Mouse (Mus musculus) kidney, embryonic 14.5 days (tissue): ENCODE data around the gene Ceacam9. TPM values are rescaled to one million over a fixed set of nuclear protein-coding genes. Genes with fewer than 3 reads are reported as not detected.
"Not testable (repeated sequence)": the region's sequence is repeated elsewhere in the genome, so short reads cannot be mapped to it uniquely, and the experiment has no call there.

ENCODE experiments used
- ATAC-seq: fragments of 200-750 bp; cut with Nextera tagmentation; 2 replicates; pipeline ENCODE4 v1.8.0; 2017; ENCODE audit warnings: moderate number of reproducible peaks, mild to moderate bottlenecking, moderate TSS enrichment, moderate library complexity; ENCODE audit not compliant: low FRiP score, low TSS enrichment
- H3K27ac ChIP-seq: fragments of 300-500 bp; sonication (generic); 2 replicates; pipeline ENCODE4 v1.5.1; 2014; ENCODE audit warnings: low read depth, mild to moderate bottlenecking, low read length, moderate library complexity, mixed read lengths
- H3K27me3 ChIP-seq: fragments of 300-500 bp; sonication (generic); 2 replicates; pipeline ENCODE4 v1.6.1; 2014; ENCODE audit warnings: mild to moderate bottlenecking, low read length; ENCODE audit not compliant: control insufficient read depth, insufficient read depth
- H3K36me3 ChIP-seq: fragments of 300-500 bp; sonication (generic); 2 replicates; pipeline ENCODE4 v1.6.1; 2014; ENCODE audit warnings: low read length, mixed read lengths; ENCODE audit not compliant: control insufficient read depth, insufficient read depth
- H3K4me1 ChIP-seq: fragments of 300-500 bp; sonication (generic); 2 replicates; pipeline ENCODE4 v1.6.1; 2014; ENCODE audit warnings: low read length, mixed read lengths; ENCODE audit not compliant: control insufficient read depth, insufficient read depth
- H3K4me2 ChIP-seq: fragments of 300-500 bp; sonication (generic); replicated peaks from 2 replicates; pipeline ENCODE4 v1.6.1; 2014; ENCODE audit warnings: low read depth, mild to moderate bottlenecking, low read length
- H3K4me3 ChIP-seq: fragments of 300-500 bp; sonication (generic); 2 replicates; pipeline ENCODE4 v1.5.1; 2014; ENCODE audit warnings: mild to moderate bottlenecking, low read length
- H3K9ac ChIP-seq: fragments of 300-500 bp; sonication (generic); 2 replicates; pipeline ENCODE4 v1.6.1; 2014; ENCODE audit warnings: low read depth, mild to moderate bottlenecking, low read length, moderate library complexity
- H3K9me3 ChIP-seq: fragments of 300-500 bp; sonication (generic); 2 replicates; pipeline ENCODE4 v1.6.1; 2016; ENCODE audit warnings: low read length; ENCODE audit not compliant: control insufficient read depth
- WGBS: fragments of 180-500 bp; shearing (Covaris S2); extraction: QIAGEN DNeasy Blood & Tissue Kit; methylation state at CpG from one replicate; pipeline ENCODE4 v1.1.7; 2014; 5-methylcytosine and 5-hydroxymethylcytosine counted together
- polyA plus RNA-seq: library from polyadenylated mRNA; unstranded; fragments of >200 nt; fragmentation: Nextera tagmentation; extraction: Ambion mirVana; gene quantifications from 2 replicates; pipeline ENCODE4 v1.2.1, GENCODE M21; 2014

Ceacam9 gene
- polyA plus RNA-seq, 1 experiment from 2014 or later = not detected

DNA sequence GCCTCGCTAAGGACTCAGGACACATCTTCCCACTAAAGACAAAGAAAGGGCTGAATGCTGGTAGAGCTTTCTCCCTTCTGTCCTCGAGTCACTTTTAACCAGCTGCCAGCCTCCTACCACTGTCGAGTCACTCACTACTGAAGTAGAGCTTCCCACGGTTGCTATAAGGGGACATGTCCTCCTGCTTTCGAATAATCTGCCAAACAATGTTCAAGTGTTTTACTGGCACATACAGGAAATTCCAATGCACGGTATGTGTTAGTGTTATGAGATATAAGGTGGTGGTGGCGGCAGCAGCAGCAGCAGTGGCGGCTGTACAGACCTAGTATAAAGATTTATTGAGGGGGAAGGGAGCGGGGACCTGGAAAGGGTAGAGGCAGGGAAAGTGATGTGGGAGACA is 15.3 kb upstream of the Ceacam9 start:
- H3K9me3 ChIP-seq = no peaks in the 10 kb centered on the region
- no peak overlapping the region for H3K4me2 ChIP-seq
- no peaks in the 10 kb centered on the region for H3K36me3 ChIP-seq
- no peaks in the 10 kb centered on the region for H3K4me1 ChIP-seq
- H3K27me3 ChIP-seq = no peaks in the 10 kb centered on the region
- WGBS = 39% methylated on average over 9 of the region's 9 CpGs
- no peak for ATAC-seq
- H3K4me3 ChIP-seq = no peak overlapping the region
- no peak overlapping the region for H3K9ac ChIP-seq
- no peak overlapping the region for H3K27ac ChIP-seq

DNA sequence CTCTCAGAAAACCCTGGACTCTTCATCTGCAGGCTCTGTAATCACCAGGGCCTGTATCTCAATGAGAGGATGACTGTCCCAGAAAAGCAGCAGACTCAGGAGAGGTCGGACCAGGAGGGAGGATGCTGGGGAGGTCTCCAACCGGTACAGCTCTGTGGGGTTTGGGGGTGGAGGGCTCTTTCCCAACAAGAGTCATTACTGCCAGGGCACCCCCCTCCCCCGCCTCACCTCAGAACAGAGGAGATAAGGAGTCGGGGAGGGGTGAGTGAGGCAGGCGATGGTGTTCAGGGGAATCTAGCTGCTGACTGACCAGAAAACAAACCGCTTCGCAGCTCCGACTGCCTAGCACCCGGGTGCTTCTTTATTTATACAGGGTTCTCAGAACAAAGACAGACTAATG is 13.5 kb upstream of the Ceacam9 start:
- no peak overlapping the region for H3K4me2 ChIP-seq
- H3K4me1 ChIP-seq = no peaks in the 10 kb centered on the region
- H3K36me3 ChIP-seq = no peaks in the 10 kb centered on the region
- H3K27ac ChIP-seq = no peak overlapping the region
- 30% methylated on average over 9 of the region's 9 CpGs for WGBS
- H3K27me3 ChIP-seq = no peaks in the 10 kb centered on the region
- ATAC-seq = no peak
- H3K4me3 ChIP-seq = no peak overlapping the region
- no peaks in the 10 kb centered on the region for H3K9me3 ChIP-seq
- no peak overlapping the region for H3K9ac ChIP-seq

DNA sequence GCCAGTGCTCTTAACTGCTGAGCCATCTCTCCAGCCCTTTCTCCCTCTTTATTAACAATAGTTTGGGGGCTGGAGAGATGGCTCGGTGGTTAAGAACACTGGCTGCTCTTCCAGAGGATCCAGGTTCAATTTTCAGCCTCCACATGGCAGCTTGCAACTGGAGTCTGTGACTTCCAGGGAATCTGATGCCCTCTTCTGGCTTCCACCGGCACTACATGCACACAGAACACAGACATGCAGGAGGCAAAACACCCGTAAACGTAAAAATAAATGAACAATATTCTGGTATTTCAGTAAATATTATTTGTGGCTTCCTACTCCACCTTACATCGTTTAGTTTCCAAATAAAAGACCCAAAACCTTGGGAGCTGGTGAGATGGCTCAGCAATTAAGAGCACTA is 11.1 kb upstream of the Ceacam9 start:
- Histone ChIP-seq H3K36me3 (no peaks in the 10 kb centered on the region), H3K4me3 (no peak overlapping the region), H3K27ac (no peak overlapping the region), H3K27me3 (no peaks in the 10 kb centered on the region), H3K9me3 (no peaks in the 10 kb centered on the region), H3K4me1 (no peaks in the 10 kb centered on the region), H3K9ac (no peak overlapping the region), H3K4me2 (no peak overlapping the region)
- WGBS = 79% methylated on average over 5 of the region's 5 CpGs
- no peak for ATAC-seq

DNA sequence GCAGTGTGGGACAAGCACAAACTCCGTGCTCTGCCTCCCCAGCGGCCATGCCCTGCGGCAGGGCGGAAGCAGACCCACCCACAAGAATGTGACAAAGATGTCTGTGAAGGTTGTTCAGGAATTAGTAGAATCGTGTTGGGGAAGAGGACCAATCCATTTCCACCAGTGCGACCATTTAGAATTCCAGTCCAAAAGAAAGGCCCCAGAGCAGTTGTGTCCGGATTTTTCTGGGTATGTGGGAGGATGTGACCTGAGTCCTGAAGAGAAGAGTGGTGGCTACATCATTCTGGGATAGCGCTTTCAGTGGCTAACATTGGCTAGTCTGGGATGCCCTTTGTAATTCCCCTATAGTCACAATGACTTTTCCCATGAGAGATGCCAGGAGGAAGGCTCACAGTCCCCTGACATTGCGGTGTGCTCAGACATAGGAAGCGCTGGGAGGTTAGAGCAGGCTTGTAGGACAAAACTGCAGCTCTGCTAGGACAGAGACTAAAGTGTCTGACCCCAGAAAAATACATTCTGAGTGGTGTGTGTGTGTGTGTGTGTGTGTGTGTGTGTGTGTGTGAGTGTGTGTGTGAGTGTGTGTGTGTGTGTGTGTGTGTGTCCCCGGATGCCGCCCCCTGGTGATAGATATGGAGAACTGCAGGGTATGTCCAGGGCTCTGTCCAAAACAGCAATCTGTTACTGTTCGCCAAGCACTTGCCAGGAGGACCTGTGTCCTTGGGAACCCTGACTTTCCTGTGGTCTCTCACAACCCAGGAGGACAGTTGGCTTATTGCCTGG is 8.9 kb upstream of the Ceacam9 start:
- Histone ChIP-seq H3K9ac (no peak overlapping the region), H3K9me3 (no peaks in the 10 kb centered on the region), H3K4me3 (no peak overlapping the region), H3K4me1 (no peaks in the 10 kb centered on the region), H3K4me2 (no peak overlapping the region), H3K36me3 (no peaks in the 10 kb centered on the region), H3K27ac (no peak overlapping the region), H3K27me3 (no peaks in the 10 kb centered on the region)
- no peak for ATAC-seq
- WGBS = 71% methylated on average over 13 of the region's 13 CpGs

DNA sequence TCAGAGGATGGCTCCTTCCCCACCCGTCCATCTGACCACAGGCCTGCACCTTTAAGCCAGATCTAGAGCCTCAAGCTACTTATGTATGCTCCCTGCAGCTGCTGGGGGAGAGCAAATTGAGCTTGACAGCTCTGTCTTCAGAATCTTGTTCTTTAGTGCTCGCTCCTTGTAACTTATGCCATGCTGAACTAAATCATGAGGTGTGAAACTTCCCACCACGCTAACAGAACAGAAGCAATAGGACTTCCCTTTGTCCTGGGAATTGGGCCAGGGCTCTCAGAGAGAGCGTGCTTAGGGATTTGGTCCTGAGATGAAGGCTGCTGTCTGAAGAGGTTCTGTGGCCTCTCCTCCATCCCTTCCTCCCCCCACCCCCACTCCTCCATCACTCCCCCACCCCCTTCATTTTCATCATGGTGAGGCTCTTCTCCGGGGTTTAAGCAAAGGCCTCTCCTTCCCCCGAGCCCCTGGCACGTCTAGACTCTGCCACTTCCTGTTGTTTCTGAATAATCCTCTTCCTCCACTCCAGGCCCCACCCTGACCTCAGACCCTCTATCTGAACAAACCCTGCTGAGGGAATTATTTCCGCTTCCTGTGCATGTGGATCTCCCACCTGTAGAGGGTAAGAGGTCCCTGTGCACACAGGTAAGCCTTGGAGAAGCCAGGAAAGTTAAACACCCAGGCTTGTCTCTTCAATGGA is 5.1 kb upstream of the Ceacam9 start:
- H3K9me3 ChIP-seq, H3K4me1 ChIP-seq, H3K9ac ChIP-seq, ATAC-seq, H3K27me3 ChIP-seq, H3K36me3 ChIP-seq, H3K27ac ChIP-seq, H3K4me3 ChIP-seq, H3K4me2 ChIP-seq: not testable (repeated sequence)
- WGBS = 22% methylated on average over 7 of the region's 8 CpGs

DNA sequence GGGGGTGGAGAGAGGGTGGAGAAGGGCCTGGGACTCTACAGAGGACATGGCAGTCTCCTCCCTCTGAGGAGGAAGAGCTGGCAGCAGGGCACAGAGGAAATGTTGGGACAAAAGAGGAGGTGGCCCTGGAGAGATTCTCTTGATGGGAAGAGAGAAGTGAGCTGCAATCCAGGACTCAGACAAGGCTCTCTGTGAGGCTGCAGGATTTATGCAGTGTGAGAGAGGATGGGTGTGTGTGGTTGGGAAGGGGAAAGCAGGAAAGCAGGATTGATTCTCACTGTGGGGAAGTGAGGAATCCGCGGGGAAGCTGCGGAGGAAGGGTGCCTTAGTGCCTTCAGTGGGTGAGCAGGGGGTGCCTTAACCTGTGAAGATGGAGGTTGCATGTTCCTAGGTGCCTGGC is 761 bp downstream of the Ceacam9 start:
- WGBS = 68% methylated on average over 3 of the region's 3 CpGs
- H3K4me3 ChIP-seq, H3K4me1 ChIP-seq: not testable (repeated sequence)

DNA sequence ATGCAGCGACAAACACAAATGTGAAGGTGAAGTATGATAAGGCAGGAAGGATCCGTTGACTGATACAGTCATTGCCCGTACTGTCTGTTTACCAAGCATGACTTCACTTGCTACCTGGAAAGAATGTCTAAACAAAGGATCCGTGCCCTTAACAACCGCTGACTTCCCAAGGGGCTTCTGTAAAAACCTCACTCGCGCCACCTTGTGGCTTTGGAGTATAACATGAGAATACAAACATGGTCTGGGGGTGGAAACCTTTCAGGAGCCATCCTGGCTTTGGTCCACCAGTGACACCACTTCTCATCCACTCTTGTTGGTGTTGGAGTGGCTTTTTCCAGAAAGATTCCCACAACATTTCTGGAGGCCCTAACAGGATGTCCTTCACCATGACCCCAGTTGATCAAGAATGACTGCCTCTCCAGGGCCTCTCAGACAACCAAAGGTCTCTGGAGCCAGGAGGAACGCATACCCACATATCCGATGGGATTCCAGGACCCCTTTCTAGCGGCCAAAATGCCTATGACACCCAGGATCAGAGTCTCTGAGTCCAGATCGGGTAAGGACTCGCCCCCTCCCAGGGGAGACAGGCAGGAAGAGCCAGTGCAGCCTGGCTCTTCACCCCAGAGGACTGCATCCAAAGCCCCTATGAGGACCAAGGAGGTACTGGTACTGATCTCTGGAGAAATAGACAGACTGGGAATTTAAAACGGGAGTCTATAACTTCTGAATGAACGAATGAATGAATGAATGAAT is 7.0 kb downstream of the Ceacam9 start:
- Histone ChIP-seq H3K27me3 (no peaks in the 10 kb centered on the region), H3K27ac (no peak overlapping the region), H3K9ac (peak overlapping the region; percentile 31; the same call in 1 of the 2 replicates), H3K36me3 (no peaks in the 10 kb centered on the region), H3K4me1 (peaks cover 12% of the 10 kb centered on the region), H3K4me2 (peak overlapping the region; percentile 22; the same call in 1 of the 2 replicates), H3K9me3 (no peaks in the 10 kb centered on the region), H3K4me3 (no peak overlapping the region)
- ATAC-seq = peak; percentile 61
- WGBS = 26% methylated on average over 14 of the region's 14 CpGs

More for the DNA sequence above, 761 bp downstream of the Ceacam9 start:
- H3K27ac ChIP-seq, H3K9ac ChIP-seq, H3K4me2 ChIP-seq, H3K27me3 ChIP-seq, H3K36me3 ChIP-seq, H3K9me3 ChIP-seq, ATAC-seq: not testable (repeated sequence)

DNA sequence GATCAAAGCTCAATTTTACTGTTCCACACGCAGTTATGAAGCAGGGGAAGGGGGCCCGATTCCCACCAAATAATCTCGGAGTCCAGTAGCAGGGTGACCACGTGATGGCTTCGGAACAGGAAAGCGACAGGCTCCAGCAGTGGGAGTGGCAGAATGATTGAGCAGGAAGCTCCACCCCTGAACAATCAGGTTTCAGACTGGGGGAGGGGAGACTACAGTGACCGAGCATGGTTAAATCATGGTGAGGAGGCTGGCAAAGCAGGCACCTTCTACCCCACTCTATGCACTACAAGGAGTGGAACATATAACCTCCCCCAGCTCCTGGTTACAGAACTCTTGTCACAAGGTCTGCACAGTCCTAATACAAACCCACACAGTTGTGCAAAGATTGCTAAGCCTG is 7.8 kb downstream of the Ceacam9 start:
- H3K9ac ChIP-seq = peak overlapping the region; percentile 31; the same call in 1 of the 2 replicates
- WGBS = 0% methylated on average over 7 of the region's 7 CpGs
- not testable (repeated sequence) for H3K4me3 ChIP-seq

DNA sequence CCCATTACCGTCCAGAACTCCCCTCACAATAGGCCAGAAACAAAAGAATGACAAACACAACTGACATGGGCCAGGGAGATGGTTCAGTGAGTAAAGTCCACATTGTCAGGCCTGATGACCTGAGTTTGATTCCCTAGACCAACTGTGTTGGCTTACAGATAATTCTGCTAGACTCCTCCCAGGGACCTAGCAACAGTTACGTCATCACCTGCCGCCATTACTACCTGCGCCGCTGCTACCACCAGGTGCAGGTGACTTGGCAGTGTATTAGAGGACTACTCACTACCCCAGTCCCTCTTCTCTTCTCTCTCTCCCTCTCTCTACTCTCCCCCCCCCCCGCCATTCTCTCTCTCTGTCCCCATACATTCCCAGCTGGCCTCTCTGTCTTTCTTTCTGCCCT is 9.1 kb downstream of the Ceacam9 start:
- Histone ChIP-seq H3K4me1 (peaks cover 12% of the 10 kb centered on the region), H3K4me3 (no peak overlapping the region), H3K36me3 (no peaks in the 10 kb centered on the region), H3K27ac (no peak overlapping the region), H3K9me3 (no peaks in the 10 kb centered on the region), H3K4me2 (no peak overlapping the region), H3K9ac (no peak overlapping the region), H3K27me3 (no peaks in the 10 kb centered on the region)
- 85% methylated on average over 5 of the region's 6 CpGs for WGBS
- no peak for ATAC-seq

More for the DNA sequence above, 7.8 kb downstream of the Ceacam9 start:
- H3K9me3 ChIP-seq, H3K36me3 ChIP-seq, H3K27ac ChIP-seq, H3K27me3 ChIP-seq: not testable (repeated sequence)
- H3K4me1 ChIP-seq = peaks cover 12% of the 10 kb centered on the region
- ATAC-seq = peak; percentile 55
- H3K4me2 ChIP-seq = peak overlapping the region; percentile 22
